Mouse (Mus musculus) brain, embryonic 14.5 days (tissue): ENCODE results near the gene Chmp4b.
A peak's percentile ranks its signal among the peaks of the same experiment; 100 is the strongest.

Experiments
- CTCF ChIP-seq: fragments of 200-500 bp; IDR thresholded peaks from 2 replicates; pipeline ENCODE4 v1.5.1; 2012; ENCODE audit warnings: inconsistent platforms, mild to moderate bottlenecking, moderate library complexity, borderline replicate concordance; ENCODE audit not compliant: insufficient read depth, insufficient read length; ENCODE audit errors: extremely low read depth
- POLR2A ChIP-seq: fragments of 200-500 bp; IDR thresholded peaks from 2 replicates; pipeline ENCODE4 v1.6.1; 2012; ENCODE audit warnings: mild to moderate bottlenecking, inconsistent platforms, borderline replicate concordance; ENCODE audit not compliant: poor library complexity, insufficient read depth, insufficient read length, severe bottlenecking; ENCODE audit errors: extremely low read depth

- TF ChIP-seq POLR2A (peak; percentile 36; the same call in 1 of the 2 replicates), CTCF (no peak)
These were observed 47.8 kb upstream of the Chmp4b start, which contains the start of gene Pxmp4 for GRCm38 (mm10) chr2:154603638-154604153.
